Mouse (Mus musculus) bone marrow macrophage, adult 2 months (primary cell): ENCODE measurements around the gene Vav3.

Source experiments
- CTCF ChIP-seq: IDR thresholded peaks from 2 replicates; pipeline ENCODE4 v1.5.1; 2012; ENCODE audit warnings: low read depth, mild to moderate bottlenecking, low read length, moderate library complexity
- POLR2A ChIP-seq: IDR thresholded peaks from 2 replicates; pipeline ENCODE4 v1.6.1; 2012; ENCODE audit warnings: mild to moderate bottlenecking, low read depth, low read length, borderline replicate concordance

- TF ChIP-seq POLR2A, result no peak
- TF ChIP-seq CTCF, result no peak
These were observed 352.2 kb downstream of the Vav3 start for GRCm38 (mm10) chr3:109692613-109693012.
